Mouse (Mus musculus) liver, adult 2 months (tissue): ENCODE results near the gene Prdm5. TPM values are rescaled to one million over a fixed set of nuclear protein-coding genes. Genes with fewer than 3 reads are reported as not detected.

Source experiments
- DNase-seq: peaks from one replicate; pipeline ENCODE4 v3.0.0-alpha.2; 2011; ENCODE audit warnings: low read depth, low spot score; ENCODE audit errors: extremely low read depth
- H3K27ac ChIP-seq: fragments of 200-500 bp; replicated peaks from 2 replicates; pipeline ENCODE4 v1.5.1; 2012; ENCODE audit warnings: low read depth, mild to moderate bottlenecking, control low read depth, inconsistent platforms, low read length; ENCODE audit not compliant: insufficient read depth
- H3K27me3 ChIP-seq: fragments of 200-500 bp; 2 replicates; pipeline ENCODE4 v1.6.1; 2012; ENCODE audit warnings: mild to moderate bottlenecking, moderate library complexity, low read length, inconsistent platforms; ENCODE audit not compliant: control insufficient read depth, insufficient read depth
- H3K36me3 ChIP-seq: fragments of 200-500 bp; 2 replicates; pipeline ENCODE4 v1.6.1; 2012; ENCODE audit warnings: low read length, inconsistent platforms; ENCODE audit not compliant: control insufficient read depth, insufficient read depth
- H3K4me1 ChIP-seq: fragments of 200-500 bp; 2 replicates; pipeline ENCODE4 v1.6.1; 2011; ENCODE audit warnings: low read length; ENCODE audit not compliant: control insufficient read depth, insufficient read depth
- H3K4me3 ChIP-seq: fragments of 200-500 bp; 2 replicates; pipeline ENCODE4 v1.5.1; 2011; ENCODE audit warnings: low read depth, mild to moderate bottlenecking, control low read depth, low read length, moderate library complexity; ENCODE audit not compliant: insufficient read depth
- H3K79me2 ChIP-seq: fragments of 200-500 bp; 2 replicates; pipeline ENCODE4 v1.6.1; 2012; ENCODE audit warnings: inconsistent platforms, mild to moderate bottlenecking, low read length, moderate library complexity; ENCODE audit not compliant: control insufficient read depth, insufficient read depth
- H3K9ac ChIP-seq: fragments of 200-500 bp; 2 replicates; pipeline ENCODE4 v1.6.1; 2012; ENCODE audit warnings: low read depth, mild to moderate bottlenecking, control low read depth, inconsistent platforms, low read length
- CTCF ChIP-seq: fragments of 200-500 bp; IDR thresholded peaks from 2 replicates; pipeline ENCODE4 v1.5.1; 2011; ENCODE audit warnings: low read depth, low read length, control low read depth
- POLR2A ChIP-seq: fragments of 200-500 bp; IDR thresholded peaks from 2 replicates; pipeline ENCODE4 v1.6.1; 2011; ENCODE audit warnings: low read length, control low read depth; ENCODE audit not compliant: insufficient read depth; ENCODE audit errors: extremely low read depth
- WGBS: fragments of 180-500 bp; shearing (Covaris S2); methylation state at CpG from one replicate; pipeline ENCODE4 v1.1.7; 2018; 5-methylcytosine and 5-hydroxymethylcytosine counted together
- polyA plus RNA-seq: library from polyadenylated mRNA; depleted of rRNA; stranded (reverse); fragments of >200 nt; gene quantifications from 2 replicates; pipeline ENCODE4 v1.2.3, GENCODE M21; 2012
- total RNA-seq: library from RNA; depleted of rRNA; stranded (reverse); fragments of >200 nt; gene quantifications from 2 replicates; pipeline ENCODE4 v1.2.3, GENCODE M21; 2014

The Prdm5 gene
- total and polyA plus RNA-seq, 2 experiments = 0.18 TPM; not detected in 1

GRCm38 (mm10) chr6:65760073-65760472 lies 18.7 kb upstream of the Prdm5 start:
- Histone ChIP-seq H3K9ac (no peak overlapping the region), H3K27ac (no peak overlapping the region), H3K27me3 (no peaks in the 10 kb centered on the region), H3K79me2 (no peaks in the 10 kb centered on the region), H3K4me3 (no peak overlapping the region), H3K4me1 (no peaks in the 10 kb centered on the region), H3K36me3 (no peaks in the 10 kb centered on the region)
- WGBS = 95% methylated on average over 3 of the region's 3 CpGs
- DNase-seq = no peak
- no peak for TF ChIP-seq CTCF
- TF ChIP-seq POLR2A = no peak

- Histone ChIP-seq H3K36me3 (no peaks in the 10 kb centered on the region), H3K27me3 (no peaks in the 10 kb centered on the region), H3K4me1 (no peaks in the 10 kb centered on the region), H3K9ac (no peak overlapping the region), H3K27ac (no peak overlapping the region), H3K4me3 (no peak overlapping the region), H3K79me2 (no peaks in the 10 kb centered on the region)
- no peak for TF ChIP-seq CTCF
- TF ChIP-seq POLR2A = no peak
- 85% methylated on average over 2 of the region's 2 CpGs for WGBS
- DNase-seq = no peak
Measured at GRCm38 (mm10) chr6:65764459-65764858, 14.3 kb upstream of the Prdm5 start.

GRCm38 (mm10) chr6:65765057-65765456 lies 13.7 kb upstream of the Prdm5 start:
- no peak overlapping the region for H3K4me3 ChIP-seq
- no peaks in the 10 kb centered on the region for H3K36me3 ChIP-seq
- 38% methylated on average over 8 of the region's 8 CpGs for WGBS
- H3K79me2 ChIP-seq = no peaks in the 10 kb centered on the region
- H3K4me1 ChIP-seq = no peaks in the 10 kb centered on the region
- no peaks in the 10 kb centered on the region for H3K27me3 ChIP-seq
- no peak for DNase-seq
- H3K9ac ChIP-seq = no peak overlapping the region
- TF ChIP-seq POLR2A = no peak
- no peak for TF ChIP-seq CTCF
- no peak overlapping the region for H3K27ac ChIP-seq

DNA sequence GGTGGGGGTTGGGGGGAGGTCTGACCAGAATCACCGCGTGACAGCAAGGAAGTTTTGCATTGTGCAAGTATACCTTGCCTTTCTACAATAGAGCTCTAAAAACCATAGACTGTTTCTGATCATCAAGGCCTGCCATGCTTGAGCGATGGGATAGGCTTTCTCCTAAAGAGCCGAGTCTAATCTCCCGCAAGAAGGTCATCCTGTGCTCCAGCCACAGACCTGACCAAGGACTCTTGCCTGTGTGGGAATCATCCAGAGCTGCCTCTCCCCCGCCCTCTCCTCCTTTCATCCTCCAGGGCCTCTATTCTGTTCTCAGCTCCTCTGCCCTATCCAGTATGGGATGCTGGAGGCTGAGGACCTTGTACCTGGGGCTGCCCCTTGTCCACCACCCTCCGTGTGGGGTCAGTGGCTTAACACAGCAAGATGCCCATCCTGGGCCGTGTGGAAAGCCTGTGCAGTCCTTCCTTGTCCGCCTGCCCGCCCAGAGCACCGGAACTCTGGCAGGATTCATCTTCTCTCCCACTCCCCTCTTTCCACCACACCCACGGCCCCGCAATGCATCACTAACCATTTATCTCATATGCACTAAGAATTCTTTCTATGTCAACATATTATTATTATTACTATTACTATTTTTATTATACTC lies 12.9 kb upstream of the Prdm5 start:
- no peak for TF ChIP-seq POLR2A
- TF ChIP-seq CTCF = no peak
- no peaks in the 10 kb centered on the region for H3K4me1 ChIP-seq
- H3K27me3 ChIP-seq = no peaks in the 10 kb centered on the region
- no peak overlapping the region for H3K27ac ChIP-seq
- 85% methylated on average over 13 of the region's 13 CpGs for WGBS
- H3K79me2 ChIP-seq = no peaks in the 10 kb centered on the region
- no peak overlapping the region for H3K4me3 ChIP-seq
- DNase-seq = no peak
- H3K36me3 ChIP-seq = no peaks in the 10 kb centered on the region
- no peak overlapping the region for H3K9ac ChIP-seq

DNA sequence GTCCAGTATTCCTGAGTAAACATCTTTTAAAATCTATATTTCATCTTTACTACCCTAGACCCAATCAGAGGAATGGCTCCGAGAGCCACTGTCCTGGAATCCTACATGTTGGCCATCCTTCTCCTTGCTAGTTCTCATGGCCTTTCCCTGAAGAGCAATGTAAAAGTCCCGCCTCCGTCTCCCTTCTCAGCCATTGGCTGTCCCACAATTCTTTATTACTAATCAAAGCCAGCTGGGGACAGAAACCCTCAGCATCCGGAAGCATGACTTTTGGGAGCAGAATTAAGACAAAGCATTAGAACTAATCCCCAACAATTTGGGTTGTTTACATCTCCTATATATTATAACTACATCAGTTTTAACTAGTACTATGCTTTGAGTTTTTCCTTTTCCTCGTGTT lies 10.9 kb upstream of the Prdm5 start:
- 86% methylated on average over 5 of the region's 5 CpGs for WGBS
- no peaks in the 10 kb centered on the region for H3K36me3 ChIP-seq

DNA sequence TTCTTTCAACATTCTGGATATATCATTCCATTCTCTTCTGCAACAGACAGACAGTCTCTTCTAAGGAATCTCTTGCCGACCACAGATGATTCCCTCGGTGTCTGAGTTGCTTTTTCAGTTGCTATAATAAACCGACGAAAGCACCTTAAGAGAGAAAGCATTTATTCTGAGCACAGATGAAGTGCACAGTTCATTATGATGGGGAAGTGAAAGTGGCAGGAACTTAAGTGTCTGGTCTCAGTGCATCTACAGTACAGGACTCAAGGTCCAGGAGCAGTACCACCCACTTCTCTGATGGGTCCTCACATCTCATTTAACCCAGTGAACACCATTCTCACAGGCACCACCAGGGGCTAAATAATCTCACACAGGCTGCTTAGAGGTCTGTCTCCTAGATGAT lies 5.2 kb upstream of the Prdm5 start:
- H3K4me1 ChIP-seq = no peaks in the 10 kb centered on the region
- no peaks in the 10 kb centered on the region for H3K36me3 ChIP-seq
- TF ChIP-seq POLR2A (no peak), CTCF (no peak)
- no peak overlapping the region for H3K4me3 ChIP-seq
- 0 out of 2 replicates have a peak, but pooled peaks cover under 1% of the 10 kb centered on the region for H3K27me3 ChIP-seq
- DNase-seq = no peak
- H3K27ac ChIP-seq = no peak overlapping the region
- WGBS = 89% methylated on average over 4 of the region's 4 CpGs
- no peak overlapping the region for H3K9ac ChIP-seq
- H3K79me2 ChIP-seq = no peaks in the 10 kb centered on the region

More for the DNA sequence above, 10.9 kb upstream of the Prdm5 start:
- Histone ChIP-seq H3K4me1 (no peaks in the 10 kb centered on the region), H3K9ac (no peak overlapping the region), H3K4me3 (no peak overlapping the region), H3K79me2 (no peaks in the 10 kb centered on the region), H3K27me3 (no peaks in the 10 kb centered on the region), H3K27ac (no peak overlapping the region)
- DNase-seq = no peak
- TF ChIP-seq POLR2A (no peak), CTCF (no peak)
